Mouse (Mus musculus) lung, adult 2 months (tissue): ENCODE data around the gene Guca2b. TPM values are rescaled to one million over a fixed set of nuclear protein-coding genes. Genes with fewer than 3 reads are reported as not detected.
A peak's percentile ranks its signal among the peaks of the same experiment; 100 is the strongest.
"Not testable (repeated sequence)": the region's sequence is repeated elsewhere in the genome, so short reads cannot be mapped to it uniquely, and the experiment has no call there.

ENCODE experiments used
- DNase-seq: peaks from one replicate; pipeline ENCODE4 v3.0.0; 2022
- H3K4me1 ChIP-seq: fragments of 200-500 bp; 2 replicates; pipeline ENCODE4 v1.6.1; 2011; ENCODE audit warnings: low read length; ENCODE audit not compliant: control insufficient read depth, insufficient read depth
- H3K4me3 ChIP-seq: fragments of 200-500 bp; replicated peaks from 2 replicates; pipeline ENCODE3; 2011; ENCODE audit warnings: low read depth, mild to moderate bottlenecking, control low read depth, low read length; ENCODE audit errors: extremely low read depth
- CTCF ChIP-seq: fragments of 200-500 bp; IDR thresholded peaks from 2 replicates; pipeline ENCODE4 v1.5.1; 2011; ENCODE audit warnings: mild to moderate bottlenecking, low read length, control low read depth; ENCODE audit not compliant: insufficient read depth
- POLR2A ChIP-seq: fragments of 200-500 bp; IDR thresholded peaks from 2 replicates; pipeline ENCODE4 v1.6.1; 2011; ENCODE audit warnings: low read depth, mild to moderate bottlenecking, control low read depth, low read length, borderline replicate concordance; ENCODE audit errors: extremely low read depth
- WGBS: fragments of 180-500 bp; shearing (Covaris S2); methylation state at CpG from one replicate; pipeline ENCODE4 v1.1.7; 2018; 5-methylcytosine and 5-hydroxymethylcytosine counted together
- polyA plus RNA-seq: library from polyadenylated mRNA; depleted of rRNA; stranded (reverse); fragments of >200 nt; gene quantifications from 2 replicates; pipeline ENCODE4 v1.2.3, GENCODE M21; 2012

The Guca2b gene
- polyA plus RNA-seq, 1 experiment = not detected

DNA sequence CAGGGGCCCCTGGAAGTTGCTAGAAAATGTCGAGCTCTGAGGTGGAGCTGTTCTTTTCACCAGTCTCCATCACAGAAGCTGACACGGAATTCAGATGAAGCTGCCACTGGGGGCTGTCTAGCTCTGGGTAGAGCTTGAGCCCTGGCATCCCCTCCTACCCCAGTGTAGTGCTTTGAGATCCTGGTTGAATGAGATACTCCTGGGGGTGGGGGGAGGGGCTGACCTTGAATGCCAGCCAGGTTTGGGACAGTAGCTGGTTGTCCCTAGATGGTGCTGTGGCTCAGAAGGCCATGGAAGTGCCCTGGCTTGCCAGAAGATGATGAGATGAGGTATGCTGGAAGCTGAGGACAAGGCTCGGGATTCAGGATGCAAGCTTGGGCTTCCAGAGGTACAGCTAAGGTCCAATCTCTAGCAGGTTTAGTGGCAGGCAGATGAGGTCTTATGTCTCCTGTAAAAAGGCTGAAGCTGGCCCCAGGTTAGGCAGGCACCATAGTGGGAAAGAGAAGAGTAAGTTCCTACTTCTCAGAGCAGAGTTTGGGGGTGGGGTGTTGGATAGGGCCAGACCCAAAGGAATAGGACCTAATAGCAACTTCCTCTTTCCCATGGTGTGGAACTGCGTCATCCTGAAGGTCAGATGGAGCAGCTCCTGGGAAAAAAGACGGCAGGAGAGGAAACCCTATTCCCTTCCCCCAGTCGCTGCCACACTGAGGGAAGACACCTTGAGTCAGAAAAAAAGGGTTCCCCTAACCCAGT is 23.7 kb downstream of the Guca2b start:
- TF ChIP-seq POLR2A (no peak), CTCF (no peak)
- Histone ChIP-seq H3K4me3 (no peak overlapping the region), H3K4me1 (peaks cover 5% of the 10 kb centered on the region)
- WGBS = 59% methylated on average over 6 of the region's 6 CpGs
- DNase-seq = no peak

DNA sequence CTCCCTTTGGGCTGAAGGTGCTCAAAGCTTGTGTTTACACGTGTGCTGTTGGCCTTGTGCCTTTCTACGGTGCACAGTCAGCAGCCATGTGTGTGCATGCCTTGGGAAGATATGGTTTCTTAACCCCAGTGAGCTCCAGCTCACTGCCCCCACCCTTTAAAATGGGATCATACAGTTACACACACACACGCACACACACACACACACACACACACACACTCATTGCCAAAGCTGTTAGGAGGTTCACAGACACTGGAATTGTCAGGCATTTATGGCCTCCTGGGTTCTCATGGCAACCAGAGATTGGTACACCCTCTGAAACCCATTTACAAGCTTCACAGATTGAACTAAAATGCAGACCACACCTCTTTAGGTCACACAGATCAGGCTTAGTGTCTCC is 24.8 kb downstream of the Guca2b start:
- no peak for DNase-seq
- H3K4me1 ChIP-seq = peaks cover 5% of the 10 kb centered on the region
- TF ChIP-seq POLR2A = no peak
- 72% methylated on average over 3 of the region's 3 CpGs for WGBS
- H3K4me3 ChIP-seq = no peak overlapping the region

GRCm38 (mm10) chr4:119633342-119633741 is 25.4 kb downstream of the Guca2b start:
- no peak for TF ChIP-seq CTCF
- TF ChIP-seq POLR2A = no peak
- H3K4me1 ChIP-seq = peaks cover 5% of the 10 kb centered on the region
- no peak for DNase-seq
- H3K4me3 ChIP-seq = no peak overlapping the region
- 47% methylated on average over 7 of the region's 7 CpGs for WGBS

GRCm38 (mm10) chr4:119632721-119633120 is 26.0 kb downstream of the Guca2b start:
- WGBS = 60% methylated on average over 7 of the region's 7 CpGs
- TF ChIP-seq POLR2A (no peak), CTCF (no peak)
- Histone ChIP-seq H3K4me3 (no peak overlapping the region), H3K4me1 (peaks cover 5% of the 10 kb centered on the region)
- no peak for DNase-seq

- DNase-seq = peak; percentile 43
- Histone ChIP-seq H3K4me1 (peaks cover 5% of the 10 kb centered on the region), H3K4me3 (peak overlapping the region; percentile 22)
- WGBS = 32% methylated on average over 11 of the region's 11 CpGs
- TF ChIP-seq CTCF = peak; percentile 86
- TF ChIP-seq POLR2A = 0 out of 2 replicates have a peak, but pooled peaks have one; percentile 19
Observed at GRCm38 (mm10) chr4:119631115-119631919, 27.4 kb downstream of the Guca2b start.

DNA sequence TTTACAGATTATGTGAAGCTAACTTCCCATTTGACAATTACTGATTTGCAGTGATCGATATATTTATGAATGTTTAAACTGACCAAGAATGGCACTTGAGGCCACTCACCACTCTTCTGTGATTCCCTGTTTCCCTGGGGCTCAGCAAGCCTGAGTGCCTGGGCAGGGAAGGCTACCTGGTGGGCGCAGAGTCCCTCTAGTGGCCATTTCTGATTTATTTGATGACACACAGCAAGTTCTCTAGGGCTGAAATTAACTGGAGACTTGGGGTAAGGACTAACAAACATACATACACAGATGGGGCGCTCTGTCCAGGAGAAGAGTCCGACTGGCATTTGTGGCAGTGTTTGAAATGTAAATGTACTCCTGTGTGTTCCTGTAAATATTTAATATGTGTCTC is 30.4 kb downstream of the Guca2b start:
- DNase-seq, H3K4me3 ChIP-seq, H3K4me1 ChIP-seq: not testable (repeated sequence)
- 83% methylated on average over 4 of the region's 4 CpGs for WGBS

DNA sequence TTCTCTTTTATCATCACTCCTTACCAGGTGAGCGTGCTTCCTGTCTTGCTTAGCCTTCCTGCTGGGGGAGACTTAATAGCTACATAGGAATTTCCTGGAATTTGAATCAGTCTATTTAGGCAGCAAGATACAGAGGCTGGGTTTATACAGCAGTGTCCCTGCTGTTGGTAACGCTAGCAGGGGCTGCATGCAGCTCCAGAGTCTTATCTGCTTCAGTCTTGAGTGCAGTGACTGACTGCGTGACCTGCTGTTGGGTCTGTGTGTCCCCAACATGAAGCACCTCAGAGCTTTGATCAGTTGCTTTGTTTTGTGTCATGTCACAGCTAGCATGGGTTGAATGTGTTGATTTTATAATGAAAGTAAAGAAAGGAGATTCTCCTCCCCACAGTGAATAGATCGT is 31.4 kb downstream of the Guca2b start:
- Histone ChIP-seq H3K4me1 (peaks cover 3% of the 10 kb centered on the region), H3K4me3 (no peak overlapping the region)
- WGBS = 79% methylated on average over 4 of the region's 4 CpGs
- no peak for DNase-seq
- TF ChIP-seq CTCF (no peak), POLR2A (no peak)

DNA sequence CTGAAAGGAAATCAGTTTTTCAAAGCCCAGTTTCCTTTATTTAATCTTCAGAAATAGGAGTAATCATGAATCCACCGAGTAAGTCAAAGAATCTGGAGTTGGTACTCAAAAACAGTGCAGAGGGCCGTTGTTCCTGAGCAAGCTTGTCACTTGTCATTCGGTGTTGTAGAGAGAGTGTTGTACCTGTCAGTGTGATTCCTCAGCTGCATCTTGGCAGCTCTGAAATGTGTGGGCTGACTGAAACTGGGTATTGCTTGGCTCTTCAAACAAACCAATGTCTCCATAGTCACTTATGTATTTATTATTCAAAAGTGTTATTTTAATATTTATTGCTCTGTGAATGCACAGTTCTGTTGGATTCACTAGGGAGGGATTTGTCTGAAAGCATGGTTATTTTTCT is 31.9 kb downstream of the Guca2b start:
- WGBS = 63% methylated on average over 3 of the region's 3 CpGs
- peaks cover 3% of the 10 kb centered on the region for H3K4me1 ChIP-seq
- TF ChIP-seq POLR2A = no peak
- H3K4me3 ChIP-seq = no peak overlapping the region
- DNase-seq = no peak

GRCm38 (mm10) chr4:119626081-119626645 is 32.6 kb downstream of the Guca2b start:
- Histone ChIP-seq H3K4me3 (no peak overlapping the region), H3K4me1 (peaks cover 2% of the 10 kb centered on the region; the same call in 1 of the 2 replicates)
- WGBS = 72% methylated on average over 7 of the region's 7 CpGs
- no peak for TF ChIP-seq POLR2A
- no peak for TF ChIP-seq CTCF
- no peak for DNase-seq

DNA sequence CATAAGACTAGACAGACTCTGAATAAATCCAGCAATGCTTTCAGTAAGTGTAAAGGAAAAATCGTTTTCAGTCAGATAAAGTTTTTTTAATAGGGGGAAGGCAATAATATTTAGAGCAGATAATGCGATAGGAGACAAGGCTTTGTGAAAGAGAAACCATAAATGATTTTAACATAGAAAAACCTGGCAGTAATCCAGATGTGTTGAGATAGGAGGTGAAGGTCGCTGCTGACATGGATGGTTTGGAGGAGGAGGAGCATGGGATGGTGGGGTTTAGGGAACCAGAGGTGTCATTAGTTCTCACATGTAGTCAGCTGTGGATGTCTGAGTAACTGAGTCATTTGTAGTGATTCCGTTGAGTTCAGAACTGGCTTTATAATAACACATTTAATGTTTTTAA is 44.0 kb downstream of the Guca2b start:
- Histone ChIP-seq H3K4me3 (no peak overlapping the region), H3K4me1 (peaks cover 2% of the 10 kb centered on the region)
- TF ChIP-seq CTCF = no peak
- no peak for TF ChIP-seq POLR2A
- no peak for DNase-seq
- WGBS = 48% methylated on average over 4 of the region's 4 CpGs
